Mouse (Mus musculus) bone marrow macrophage, adult 2 months (primary cell): Measurements from ENCODE around the gene Adamts4. TPM values are rescaled to one million over a fixed set of nuclear protein-coding genes. Genes with fewer than 3 reads are reported as not detected.

Experiments used
- H3K27ac ChIP-seq: 2 replicates; pipeline ENCODE4 v1.5.1; 2012; ENCODE audit warnings: low read depth, low read length; ENCODE audit not compliant: insufficient read depth
- H3K4me1 ChIP-seq: 2 replicates; pipeline ENCODE4 v1.6.1; 2012; ENCODE audit warnings: low read length; ENCODE audit not compliant: control insufficient read depth, insufficient read depth
- H3K4me3 ChIP-seq: 2 replicates; pipeline ENCODE4 v1.5.1; 2012; ENCODE audit warnings: mild to moderate bottlenecking, low read length, moderate library complexity; ENCODE audit not compliant: insufficient read depth
- CTCF ChIP-seq: IDR thresholded peaks from 2 replicates; pipeline ENCODE4 v1.5.1; 2012; ENCODE audit warnings: low read depth, mild to moderate bottlenecking, low read length, moderate library complexity
- POLR2A ChIP-seq: IDR thresholded peaks from 2 replicates; pipeline ENCODE4 v1.6.1; 2012; ENCODE audit warnings: mild to moderate bottlenecking, low read depth, low read length, borderline replicate concordance
- polyA plus RNA-seq: library from polyadenylated mRNA; stranded (reverse); fragments of >200 nt; gene quantifications from 2 replicates; pipeline ENCODE4 v1.2.4, GENCODE M21; 2012; ENCODE audit not compliant: missing spikeins, insufficient read depth, insufficient read length

The Adamts4 gene
- polyA plus RNA-seq, 1 experiment = not detected

- no peak overlapping the region for H3K27ac ChIP-seq
- TF ChIP-seq CTCF = no peak
- no peak for TF ChIP-seq POLR2A
- no peak overlapping the region for H3K4me3 ChIP-seq
- peaks cover 19% of the 10 kb centered on the region for H3K4me1 ChIP-seq
Observed at GRCm38 (mm10) chr1:171276110-171276748, 26.0 kb downstream of the Adamts4 start.

GRCm38 (mm10) chr1:171277736-171278135 lies 27.5 kb downstream of the Adamts4 start:
- TF ChIP-seq CTCF (no peak), POLR2A (no peak)
- Histone ChIP-seq H3K4me1 (peaks cover 14% of the 10 kb centered on the region), H3K27ac (no peak overlapping the region), H3K4me3 (no peak overlapping the region)

GRCm38 (mm10) chr1:171278436-171278835 lies 28.2 kb downstream of the Adamts4 start:
- Histone ChIP-seq H3K4me1 (peaks cover 14% of the 10 kb centered on the region), H3K4me3 (no peak overlapping the region), H3K27ac (no peak overlapping the region)
- TF ChIP-seq POLR2A (no peak), CTCF (no peak)

GRCm38 (mm10) chr1:171279012-171279705 lies 28.9 kb downstream of the Adamts4 start:
- peaks cover 20% of the 10 kb centered on the region for H3K4me1 ChIP-seq
- H3K4me3 ChIP-seq = no peak overlapping the region
- TF ChIP-seq POLR2A (no peak), CTCF (no peak)
- no peak overlapping the region for H3K27ac ChIP-seq

- Histone ChIP-seq H3K27ac (no peak overlapping the region), H3K4me3 (peak overlapping the region; percentile 74; the same call in 1 of the 2 replicates)
- no peak for TF ChIP-seq POLR2A
- TF ChIP-seq CTCF = no peak
Observed at GRCm38 (mm10) chr1:171279721-171280120, 29.5 kb downstream of the Adamts4 start.

GRCm38 (mm10) chr1:171280250-171280915 lies 30.2 kb downstream of the Adamts4 start:
- TF ChIP-seq CTCF (no peak), POLR2A (no peak)
- Histone ChIP-seq H3K27ac (peak overlapping the region; percentile 12; the same call in 1 of the 2 replicates), H3K4me3 (peak overlapping the region; percentile 74), H3K4me1 (peaks cover 28% of the 10 kb centered on the region)

More at GRCm38 (mm10) chr1:171279721-171280120, 29.5 kb downstream of the Adamts4 start:
- peaks cover 24% of the 10 kb centered on the region for H3K4me1 ChIP-seq

- peak within 1 kb of the TSS; percentile 82 for H3K27ac ChIP-seq
- TF ChIP-seq CTCF (no peak), POLR2A (no peak)
Observed at GRCm38 (mm10) chr1:171280916-171281527, 30.8 kb downstream of the Adamts4 start, which contains the start of gene Ppox. TSS of gene Ppox (minus strand) at chr1:171281186.

GRCm38 (mm10) chr1:171281528-171281923 lies 31.3 kb downstream of the Adamts4 start:
- Histone ChIP-seq H3K4me1 (peaks cover 33% of the 10 kb centered on the region), H3K27ac (peak overlapping the region; percentile 82), H3K4me3 (peak overlapping the region; percentile 82)
- TF ChIP-seq POLR2A (no peak), CTCF (peak; percentile 61)

More at GRCm38 (mm10) chr1:171280916-171281527, 30.8 kb downstream of the Adamts4 start, which contains the start of gene Ppox:
- Histone ChIP-seq H3K4me3 (peak within 1 kb of the TSS; percentile 82), H3K4me1 (peaks cover 30% of the 10 kb centered on the region)

- Histone ChIP-seq H3K4me1 (peaks cover 35% of the 10 kb centered on the region), H3K27ac (peak overlapping the region; percentile 85), H3K4me3 (no peak overlapping the region)
- TF ChIP-seq CTCF = no peak
- TF ChIP-seq POLR2A = no peak
Observed at GRCm38 (mm10) chr1:171282086-171282805, 32.0 kb downstream of the Adamts4 start.
